Mouse (Mus musculus): ENCODE data around the gene Slc37a3.
"Not testable (repeated sequence)": the region's sequence is repeated elsewhere in the genome, so short reads cannot be mapped to it uniquely, and the experiment has no call there.

The Slc37a3 gene

DNA sequence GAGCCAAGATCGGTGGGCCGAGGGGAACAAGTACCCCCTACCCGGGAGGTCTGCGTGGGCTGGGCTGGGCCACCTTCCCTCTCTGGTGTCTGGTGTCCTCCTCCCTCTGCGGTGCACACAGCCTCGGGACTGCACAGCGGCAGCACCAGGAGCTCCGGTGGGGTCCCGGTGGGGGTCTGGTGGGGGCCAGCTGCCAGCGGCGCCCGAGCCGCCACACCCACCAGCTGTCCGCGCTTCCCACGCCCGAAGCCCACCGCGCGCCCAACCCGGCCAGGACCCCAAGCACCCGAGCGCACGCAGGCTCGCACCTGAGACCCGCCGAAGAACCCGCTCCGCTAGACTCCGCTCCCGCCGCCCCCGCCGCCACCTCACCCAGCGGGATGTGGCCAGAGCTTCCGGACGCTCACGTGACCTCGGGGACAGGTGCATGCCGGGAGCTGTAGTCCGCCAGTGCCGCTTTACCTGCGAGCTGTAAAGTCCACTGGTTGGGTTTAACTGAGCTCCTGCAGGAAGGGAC is at the start of gene Slc37a3:
Slc37a3 (minus strand) TSS at position 365 of the 517 bp plus-strand sequence.
- DNase-seq (ENCODE audit: low spot score), result peak; percentile 51

DNA sequence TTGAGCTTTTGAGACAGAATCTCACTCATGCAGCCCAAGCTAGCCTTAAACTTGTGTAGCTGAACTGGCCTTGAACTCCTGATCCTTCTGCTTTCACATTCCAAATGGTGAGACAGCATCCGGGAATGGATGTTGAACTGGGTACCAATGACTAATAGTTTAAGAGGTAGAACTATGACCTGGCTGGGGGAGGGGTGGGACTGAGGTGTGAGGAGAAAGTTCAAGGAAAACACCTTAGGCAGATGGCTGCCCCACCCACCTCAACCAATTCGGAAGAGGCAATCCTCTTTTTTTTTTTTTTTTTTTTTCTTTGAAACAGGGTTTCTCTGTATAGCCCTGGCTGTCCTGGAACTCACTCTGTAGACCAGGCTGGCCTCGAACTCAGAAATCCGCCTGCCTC is 49.2 kb upstream of the Slc37a3 start:
- DNase-seq (ENCODE audit: low spot score), result no peak

DNA sequence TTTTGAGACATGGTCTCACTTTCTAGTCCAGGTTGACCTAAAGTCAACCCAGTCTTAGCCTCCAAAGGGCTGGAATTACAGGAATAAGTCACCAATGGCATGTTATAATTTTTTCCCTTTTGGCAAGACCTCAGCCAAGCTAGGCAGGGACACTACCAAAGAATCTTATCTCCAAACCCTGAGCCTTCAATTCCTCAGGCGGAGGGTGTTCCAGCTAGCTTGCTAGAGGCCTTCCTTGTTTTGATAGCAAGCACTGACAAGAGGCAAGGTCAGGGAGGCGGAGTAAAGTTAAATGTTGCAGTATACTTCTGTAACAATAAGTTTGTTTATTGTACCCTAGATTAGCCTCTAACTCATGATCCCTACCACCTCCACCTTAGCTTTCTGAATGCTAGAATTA is 47.7 kb upstream of the Slc37a3 start:
- no peak for DNase-seq (ENCODE audit: low spot score)

DNA sequence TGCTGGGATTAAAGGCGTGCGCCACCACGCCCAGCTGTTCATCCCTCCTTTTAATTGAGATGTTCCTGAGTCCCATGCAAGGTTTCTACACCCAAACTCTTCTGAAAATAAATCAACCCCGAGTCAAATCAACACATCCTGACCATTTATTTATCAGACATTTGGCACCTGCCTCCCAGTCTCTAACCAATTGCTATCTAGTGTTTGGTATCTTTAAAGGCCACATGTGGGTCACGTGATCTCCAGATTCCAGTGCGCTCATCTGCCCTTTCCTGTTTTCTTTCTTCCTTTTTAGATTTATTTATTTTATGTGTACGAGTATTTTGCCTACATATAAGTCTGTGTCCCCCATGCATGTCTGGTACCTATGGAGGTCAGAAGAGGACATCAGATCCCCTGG is 46.2 kb upstream of the Slc37a3 start:
- DNase-seq (ENCODE audit: low spot score), result no peak

DNA sequence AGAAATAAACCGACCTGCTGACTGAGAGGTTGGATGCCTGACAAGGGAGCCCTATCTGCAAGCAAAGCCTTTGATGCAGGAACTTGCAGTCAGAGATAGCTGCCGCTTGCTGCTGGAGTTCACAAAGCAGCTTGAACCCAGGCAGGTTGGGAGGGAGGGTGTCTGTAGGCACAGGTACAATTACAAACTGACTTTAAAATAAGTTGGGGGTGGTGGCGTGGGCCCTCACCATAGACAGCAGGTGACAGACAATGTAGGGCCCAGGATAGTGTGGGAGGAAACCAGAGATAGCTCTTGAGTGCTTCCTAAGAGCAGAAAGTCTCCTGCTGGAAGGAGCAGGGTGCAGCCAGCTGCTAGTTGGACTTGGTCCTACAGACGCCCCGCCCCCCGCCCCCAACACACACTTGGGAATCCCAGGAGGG is 45.7 kb upstream of the Slc37a3 start:
- DNase-seq (ENCODE audit: low spot score), result no peak

DNA sequence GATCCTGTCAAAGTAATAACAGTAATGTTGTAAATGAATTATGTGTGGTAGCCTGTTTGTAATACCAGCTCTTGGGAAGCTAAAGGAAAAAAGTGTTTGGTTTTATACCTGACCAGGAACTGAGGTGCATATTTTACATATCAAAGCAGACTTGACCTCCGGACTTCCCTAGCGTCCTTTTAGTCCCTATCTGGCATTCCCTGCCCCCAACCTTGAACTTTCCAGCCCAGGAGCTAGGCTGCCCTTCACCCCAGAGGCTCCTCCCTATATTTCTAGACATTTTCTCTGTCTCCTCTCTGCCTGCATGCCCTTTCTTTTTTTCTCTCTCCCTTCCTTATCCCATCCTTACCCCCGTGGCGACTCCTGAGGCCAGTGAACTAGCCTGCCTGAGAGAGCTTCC is 43.4 kb upstream of the Slc37a3 start:
- no peak for DNase-seq (ENCODE audit: low spot score)

DNA sequence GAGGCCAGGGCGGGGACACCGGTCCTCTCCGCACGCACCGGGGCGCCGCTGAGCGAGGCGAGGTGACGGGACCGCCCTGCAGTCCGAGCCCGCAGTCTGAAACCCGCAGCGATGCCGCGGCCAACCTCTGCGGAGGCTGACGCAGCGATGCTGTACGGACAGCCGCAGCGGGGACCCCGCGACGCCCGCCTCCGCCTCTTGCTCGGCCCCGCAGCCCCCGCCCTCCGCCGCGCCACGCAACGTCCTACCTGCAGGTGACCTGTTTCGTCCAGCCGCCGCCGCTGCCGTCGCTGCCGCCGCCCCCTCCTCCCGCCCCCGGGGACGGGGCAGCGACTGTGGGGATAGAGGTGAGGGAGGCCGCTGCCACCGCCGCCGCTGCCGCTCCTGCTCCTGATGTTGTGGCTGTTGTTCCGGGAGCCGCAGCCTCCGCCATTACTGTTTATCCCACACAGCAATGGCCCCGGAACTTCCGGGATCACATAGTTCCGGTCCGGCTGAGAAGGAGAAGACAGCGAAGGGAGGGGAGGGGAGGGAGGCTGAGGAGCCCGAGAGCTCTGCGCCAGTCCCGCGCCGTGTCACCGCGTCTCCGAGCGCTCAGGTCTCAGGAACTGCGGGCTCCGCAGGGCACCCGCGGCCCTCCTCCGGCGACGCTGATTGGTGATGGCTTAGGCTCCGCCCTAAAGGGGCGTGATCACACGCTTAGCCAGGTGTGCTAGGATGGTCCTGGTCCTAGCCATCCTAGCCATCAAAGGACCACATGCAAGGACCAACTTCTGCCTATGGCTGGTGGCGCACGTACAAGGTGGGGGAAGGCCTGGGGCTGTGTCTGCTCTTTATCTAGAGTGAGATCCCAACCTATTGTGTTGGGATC is 42.6 kb upstream of the Slc37a3 start, which contains the start of gene Mkrn1:
Mkrn1 (minus strand) TSS at position 612 of the 871 bp plus-strand sequence.
- peak; percentile 44 for DNase-seq (ENCODE audit: low spot score)

DNA sequence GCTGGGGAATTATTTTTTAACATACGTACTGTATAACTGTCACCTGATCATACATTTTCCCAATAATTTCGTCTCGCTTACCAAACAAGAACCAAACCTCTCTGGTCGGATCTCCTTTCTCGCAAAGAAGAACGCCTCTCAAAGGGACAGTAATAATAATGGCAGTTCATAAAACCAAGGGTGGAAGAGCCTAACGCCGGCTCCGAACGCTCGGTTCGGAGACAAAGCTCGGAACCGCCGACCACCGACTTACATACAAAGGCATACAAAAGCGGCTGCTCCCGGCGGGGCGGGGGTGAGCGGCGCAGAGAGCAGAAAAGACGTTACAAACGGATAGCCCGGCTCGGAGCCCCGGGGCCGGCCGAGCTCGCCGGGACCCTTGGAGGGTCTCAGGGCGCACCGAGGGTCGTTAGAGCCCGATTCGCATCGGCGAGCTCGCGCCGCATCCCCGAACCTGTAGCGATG is 41.9 kb upstream of the Slc37a3 start:
- no peak for DNase-seq (ENCODE audit: low spot score)

DNA sequence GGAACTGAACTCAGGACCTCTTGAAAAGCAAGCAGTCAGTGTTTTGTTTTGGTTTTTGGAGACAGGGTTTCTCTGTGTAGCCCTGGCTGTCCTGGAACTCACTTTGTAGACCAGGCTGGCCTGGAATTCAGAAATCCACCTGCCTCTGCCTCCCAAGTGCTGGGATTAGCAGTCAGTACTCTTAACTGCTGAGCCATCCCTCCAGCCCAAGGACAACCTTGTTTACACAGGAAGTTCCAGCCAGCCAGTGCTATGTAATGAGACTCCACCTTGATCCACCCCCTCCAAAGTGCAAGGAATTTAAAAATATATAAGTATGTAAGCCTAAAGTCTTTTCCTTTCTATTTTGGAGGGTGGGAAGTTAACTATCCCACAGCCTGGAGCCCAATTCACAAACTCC is 39.2 kb upstream of the Slc37a3 start:
- DNase-seq (ENCODE audit: low spot score), result not testable (repeated sequence)

DNA sequence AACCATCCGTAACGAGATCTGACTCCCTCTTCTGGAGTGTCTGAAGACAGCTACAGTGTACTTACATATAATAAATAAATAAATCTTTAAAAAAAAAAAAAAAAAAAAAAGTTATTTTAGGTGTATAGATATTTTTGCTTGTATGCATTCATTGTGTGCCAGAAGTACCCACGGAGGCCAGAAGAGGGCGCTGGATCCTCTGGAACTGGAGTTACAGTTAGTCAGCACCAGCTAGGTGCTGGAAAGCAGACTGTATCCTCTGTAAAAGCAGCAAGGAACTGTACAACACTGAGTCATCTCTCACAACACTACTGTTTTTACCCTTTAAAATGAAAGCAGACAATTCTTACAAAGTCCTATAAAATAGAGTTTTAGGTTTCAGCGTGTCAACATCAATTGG is 38.3 kb upstream of the Slc37a3 start:
- no peak for DNase-seq (ENCODE audit: low spot score)

DNA sequence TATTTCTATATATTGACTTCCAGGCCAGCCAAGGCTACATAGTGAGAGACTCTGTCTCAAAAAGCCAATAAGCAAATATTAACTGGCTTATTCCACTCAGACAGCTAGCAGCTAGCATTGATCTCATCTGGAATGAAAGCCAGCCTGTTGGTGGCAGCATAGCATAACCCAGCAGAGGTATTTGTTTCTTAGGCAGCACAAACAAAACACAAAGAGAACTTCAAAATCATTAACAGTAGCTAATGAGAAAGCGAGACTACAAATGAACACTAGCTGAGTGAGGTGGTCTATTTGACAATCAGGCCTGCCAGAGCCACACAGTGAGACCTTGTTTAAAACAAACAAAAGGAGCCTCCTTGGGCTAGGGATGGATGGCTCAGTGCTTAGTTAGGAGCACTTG is 36.6 kb upstream of the Slc37a3 start:
- no peak for DNase-seq (ENCODE audit: low spot score)

DNA sequence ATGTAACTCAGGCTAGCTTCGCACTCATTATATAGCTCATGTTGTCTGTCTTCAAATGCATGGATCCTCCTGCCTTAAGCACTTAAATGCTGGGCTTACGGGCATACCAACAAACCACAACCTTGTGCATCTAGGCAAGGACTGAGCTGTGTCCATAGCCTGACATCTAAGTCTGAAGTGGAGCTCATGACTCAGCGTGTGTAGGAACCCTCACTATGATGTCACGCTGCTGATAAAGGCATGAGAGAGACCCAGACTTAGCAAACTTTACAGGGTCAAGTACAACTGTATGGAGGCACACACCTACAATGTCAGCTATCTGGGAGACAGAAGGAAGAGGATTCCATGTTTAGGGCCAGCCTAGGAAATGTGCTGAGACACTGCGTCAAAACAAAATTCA is 29.0 kb upstream of the Slc37a3 start:
- no peak for DNase-seq (ENCODE audit: low spot score)

DNA sequence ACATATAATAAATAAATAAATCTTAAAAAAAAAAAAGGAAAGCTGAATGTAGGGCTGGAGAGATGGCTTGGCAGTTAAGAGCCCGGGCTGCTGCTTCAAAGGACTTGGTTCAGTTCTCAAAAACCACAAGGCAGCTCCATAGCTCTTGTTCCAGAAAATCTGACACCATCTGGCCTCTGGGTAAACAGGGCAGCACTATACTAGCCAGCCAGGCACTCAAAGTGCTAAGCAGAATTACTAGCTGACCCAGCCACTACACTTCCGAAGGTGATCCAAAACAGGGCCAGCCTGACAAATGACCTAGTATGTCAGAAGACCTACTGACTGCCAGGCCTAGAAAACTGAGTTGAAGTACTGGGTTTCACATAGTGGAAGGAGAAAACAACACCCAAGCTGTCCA is 25.7 kb upstream of the Slc37a3 start:
- DNase-seq (ENCODE audit: low spot score), result no peak

DNA sequence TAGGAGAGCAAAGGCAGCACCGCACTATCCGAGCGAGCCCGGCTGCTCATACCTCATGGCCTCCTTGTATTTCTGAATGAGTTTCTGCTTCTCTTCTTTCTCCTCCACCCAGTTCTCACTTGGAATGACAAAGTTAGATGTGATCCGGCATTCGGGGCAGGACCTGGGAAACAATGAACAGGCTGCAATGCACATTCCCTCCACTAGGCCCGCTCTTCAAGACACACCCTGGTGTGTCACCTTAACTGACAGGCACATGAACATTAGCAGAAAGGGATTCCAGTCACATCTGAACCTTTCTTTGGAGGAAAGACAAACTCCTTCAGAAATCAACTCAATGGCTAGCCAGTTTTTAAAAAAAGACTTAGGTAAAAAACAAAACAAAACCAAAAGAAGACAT is 22.9 kb upstream of the Slc37a3 start:
- DNase-seq (ENCODE audit: low spot score), result no peak

DNA sequence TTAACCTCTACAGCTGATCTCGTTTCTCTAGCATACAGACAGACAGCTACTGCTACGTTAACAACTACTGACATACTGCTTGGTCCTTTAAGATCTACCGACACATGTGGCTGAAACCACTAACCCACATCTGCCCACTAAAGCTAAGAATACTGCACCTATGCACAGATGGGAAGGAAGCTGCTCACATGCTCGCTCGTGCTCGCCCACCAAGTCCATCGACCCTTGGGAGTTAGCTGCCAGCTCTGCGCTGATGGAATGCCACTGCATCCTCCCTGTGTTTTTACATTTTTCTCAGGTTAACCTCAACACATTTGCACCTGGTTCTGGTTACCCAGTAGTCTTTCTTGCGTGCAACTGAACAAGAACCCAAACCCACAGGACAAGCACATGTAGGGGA is 20.9 kb upstream of the Slc37a3 start:
- DNase-seq (ENCODE audit: low spot score), result no peak

DNA sequence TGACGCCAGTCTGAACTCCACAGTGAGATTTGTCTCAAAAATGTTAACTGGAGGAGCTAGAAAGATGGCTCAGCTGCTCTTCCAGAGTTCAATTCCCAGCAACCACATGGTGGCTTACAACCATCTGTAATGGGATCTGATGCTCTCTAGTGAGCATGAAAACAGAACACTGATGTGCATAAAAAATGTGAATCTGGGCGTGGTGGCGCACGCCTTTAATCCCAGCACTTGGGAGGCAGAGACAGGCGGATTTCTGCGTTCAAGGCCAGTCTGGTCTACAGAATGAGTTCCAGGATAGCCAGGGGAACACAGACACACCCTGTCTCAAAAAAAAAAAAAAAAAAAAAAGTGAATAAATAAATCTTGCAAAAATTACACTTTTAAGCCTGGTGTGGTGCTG is 19.6 kb upstream of the Slc37a3 start:
- no peak for DNase-seq (ENCODE audit: low spot score)

DNA sequence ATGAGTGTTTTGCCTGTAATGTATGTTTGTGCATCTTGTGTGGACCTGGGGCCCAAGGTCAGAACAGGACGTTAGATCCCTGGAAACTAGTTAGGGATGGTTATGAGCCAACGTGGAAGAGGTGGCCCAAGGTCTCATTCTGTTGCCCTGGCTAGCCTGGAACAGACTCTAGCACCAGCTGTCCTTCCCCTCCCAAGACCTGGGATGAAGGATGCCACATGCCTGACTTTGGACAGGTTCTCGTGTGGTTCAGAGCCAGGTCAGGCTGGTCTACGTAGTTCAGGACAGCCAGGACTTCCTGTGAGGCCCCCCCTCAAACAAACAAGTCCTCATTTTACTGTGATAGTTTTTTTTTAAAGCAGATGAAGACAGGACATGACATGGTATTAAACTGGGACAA is 18.4 kb upstream of the Slc37a3 start:
- no peak for DNase-seq (ENCODE audit: low spot score)

DNA sequence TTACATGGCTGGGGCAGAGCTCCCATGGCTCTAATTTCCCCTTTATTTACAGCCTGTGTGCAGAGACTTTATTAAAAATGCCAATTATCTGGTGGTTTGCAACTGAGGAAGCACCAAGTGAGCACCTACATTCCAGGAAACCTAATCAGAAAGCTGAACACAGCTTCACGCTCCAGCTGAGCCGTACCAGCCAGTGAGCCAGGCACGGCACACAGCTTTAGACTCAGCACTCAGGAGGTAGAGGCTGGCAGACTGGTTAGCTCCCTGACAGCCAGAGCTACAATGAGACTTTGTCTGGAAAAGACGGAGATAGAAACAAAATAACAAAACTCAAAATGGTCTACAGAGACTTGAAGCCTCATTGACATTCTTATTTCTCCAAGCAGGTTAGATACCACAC is 18.0 kb upstream of the Slc37a3 start:
- DNase-seq (ENCODE audit: low spot score), result no peak

DNA sequence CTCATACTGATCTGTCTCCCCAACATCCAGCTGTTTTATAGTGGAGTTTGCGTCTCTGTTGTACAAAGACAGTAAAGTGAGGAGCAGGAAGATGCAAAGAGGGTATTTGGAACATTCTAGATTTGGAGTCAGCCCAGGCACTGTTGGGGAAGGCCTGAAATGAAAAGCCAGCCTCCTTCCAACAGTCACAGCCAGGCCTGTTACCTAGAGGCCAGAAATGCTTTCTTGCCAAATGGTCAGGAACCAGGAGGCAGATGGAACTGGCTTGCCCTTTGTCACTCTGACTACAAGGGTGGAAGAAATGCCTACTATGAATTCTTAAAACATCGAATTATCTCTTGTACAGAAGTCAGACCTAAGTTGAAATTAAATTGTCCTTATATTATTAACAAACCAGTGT is 12.5 kb upstream of the Slc37a3 start:
- no peak for DNase-seq (ENCODE audit: low spot score)

DNA sequence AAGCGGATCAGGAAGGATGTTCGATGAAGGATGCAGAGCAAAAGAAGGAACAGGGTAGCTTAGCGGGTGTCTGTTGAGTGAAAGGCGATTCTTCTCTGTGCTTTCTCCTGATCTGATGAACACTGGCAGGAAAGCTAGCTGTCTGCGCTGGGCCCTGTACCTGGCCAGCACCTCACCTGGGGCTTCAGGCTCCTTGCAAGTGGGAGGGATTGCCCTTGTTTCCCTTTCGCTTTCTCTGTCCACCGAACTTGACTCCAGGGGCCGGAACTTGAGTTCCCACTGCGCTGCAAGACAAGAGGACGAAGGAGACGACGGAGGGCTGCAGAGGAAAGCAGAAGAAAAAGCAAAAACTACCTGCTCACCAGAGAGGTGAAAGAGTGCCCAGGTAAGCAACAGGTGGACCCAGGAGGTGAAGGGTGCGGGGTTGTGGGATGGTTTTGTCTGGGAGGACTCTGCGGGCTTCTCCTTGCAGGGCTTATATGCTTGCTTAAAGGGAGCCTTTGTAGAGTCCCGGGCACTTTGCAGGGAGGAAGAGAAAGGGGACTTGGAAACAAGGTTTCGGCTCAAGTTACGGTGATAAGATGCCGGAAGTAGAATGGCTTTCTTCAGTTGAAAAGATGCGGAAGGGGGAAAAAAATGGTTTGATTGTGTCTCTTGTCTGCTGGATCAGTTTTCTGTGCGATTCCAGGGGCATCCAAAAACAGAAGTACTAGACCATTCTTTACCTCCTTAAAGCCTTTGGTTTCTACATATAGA is 3.8 kb upstream of the Slc37a3 start, which contains the start of gene Rab19:
Rab19 (plus strand) TSS at position 51 of the 756 bp plus-strand sequence.
- DNase-seq (ENCODE audit: low spot score), result no peak

DNA sequence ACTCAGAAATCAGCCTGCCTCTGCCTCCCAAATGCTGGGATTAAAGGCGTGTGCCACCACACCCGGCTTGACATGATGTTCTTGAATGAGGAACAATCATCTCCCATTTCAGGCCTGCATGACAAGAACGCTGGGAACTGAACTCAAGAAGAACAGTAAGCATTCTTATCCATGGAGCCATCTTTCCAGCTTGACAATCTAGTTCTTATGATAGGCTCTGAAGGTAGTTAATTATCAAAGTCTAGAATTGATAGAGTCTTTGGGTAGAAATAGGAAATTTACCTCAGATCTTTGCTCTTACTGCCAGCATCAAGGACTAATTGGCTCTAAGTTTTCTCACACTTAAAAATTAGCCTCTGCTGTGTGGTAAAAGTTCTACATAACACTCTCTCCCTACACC is 2.8 kb upstream of the Slc37a3 start:
- no peak for DNase-seq (ENCODE audit: low spot score)

DNA sequence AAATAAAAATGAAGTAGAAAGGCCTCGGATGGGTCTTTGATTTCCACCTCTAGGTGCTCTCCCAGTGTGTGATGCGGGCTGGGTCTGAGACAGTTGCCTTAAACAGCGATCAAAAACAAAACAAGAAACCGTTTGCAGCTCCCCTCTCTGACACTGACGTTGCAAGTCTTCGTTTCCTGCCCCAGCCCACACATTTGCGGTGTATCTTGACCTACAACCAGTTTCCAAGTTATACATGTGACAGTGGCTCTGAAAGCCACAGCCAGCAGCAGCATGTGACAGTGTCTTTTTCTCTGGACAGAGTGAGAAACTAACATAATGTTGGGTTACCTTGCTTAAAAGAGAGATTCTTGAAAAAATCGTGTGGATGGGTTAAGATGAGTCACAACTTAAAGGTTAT is 2.3 kb upstream of the Slc37a3 start:
- no peak for DNase-seq (ENCODE audit: low spot score)

DNA sequence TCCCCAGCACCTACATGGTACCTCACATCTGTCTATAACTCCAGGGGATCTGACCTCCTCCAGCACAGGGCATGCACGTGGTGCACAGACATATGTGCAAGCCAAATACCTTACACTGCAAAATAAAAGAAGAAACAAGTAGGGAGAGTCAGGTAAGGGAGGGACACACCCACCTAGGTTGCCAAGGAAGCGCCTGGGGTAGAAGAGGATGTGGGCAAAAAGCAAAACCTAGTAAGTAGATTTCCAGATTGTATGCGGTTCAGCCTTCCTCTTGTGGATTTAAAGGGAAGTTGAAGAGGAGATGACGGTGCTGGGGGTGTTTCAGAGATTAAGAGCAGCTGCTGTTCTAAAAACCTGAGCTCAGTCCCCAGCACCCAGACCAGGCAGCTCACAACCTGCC is 1.7 kb upstream of the Slc37a3 start:
- DNase-seq (ENCODE audit: low spot score), result no peak
